Mouse (Mus musculus) G1E (cell line): ENCODE measurements at regions not wholly inside any gene's neighbourhood (a gene's known extent, or its start where the extent isn't known, plus 50 kb on each side); places are given as distances from the start of the nearest gene placed in this dataset.

Source experiments
- ATAC-seq: 2 replicates; pipeline ENCODE4 v1.8.0; 2016; ENCODE audit warnings: mild to moderate bottlenecking; ENCODE audit not compliant: insufficient number of reproducible peaks, poor library complexity, low FRiP score, severe bottlenecking; ENCODE audit errors: extremely low read depth
- DNase-seq: peaks from one replicate; pipeline ENCODE4 v3.0.0; 2012; ENCODE audit warnings: low spot score
- H3K27me3 ChIP-seq: 2 replicates; pipeline ENCODE4 v1.6.1; 2012; ENCODE audit warnings: mild to moderate bottlenecking, low read length, inconsistent platforms; ENCODE audit not compliant: insufficient read depth
- H3K36me3 ChIP-seq: replicated peaks from 2 replicates; pipeline ENCODE3; 2012; ENCODE audit warnings: mild to moderate bottlenecking, inconsistent platforms
- H3K4me1 ChIP-seq: 2 replicates; pipeline ENCODE4 v1.6.1; 2012; ENCODE audit warnings: low read depth, low read length, inconsistent platforms, mixed read lengths; ENCODE audit not compliant: insufficient read depth
- H3K4me3 ChIP-seq: 2 replicates; pipeline ENCODE4 v1.5.1; 2012; ENCODE audit warnings: low read depth, mild to moderate bottlenecking, inconsistent platforms, low read length, moderate library complexity, mixed read lengths
- H3K9me3 ChIP-seq: replicated peaks from 2 replicates; pipeline ENCODE4 v1.6.1; 2012; ENCODE audit warnings: inconsistent platforms
- CTCF ChIP-seq: IDR thresholded peaks from 2 replicates; pipeline ENCODE4 v1.5.1; 2012; ENCODE audit warnings: low read depth, low read length, inconsistent platforms, mixed read lengths
- GATA1 ChIP-seq: IDR thresholded peaks from 2 replicates; pipeline ENCODE4 v1.6.1; 2012; ENCODE audit warnings: borderline replicate concordance, low read length, inconsistent platforms, mixed read lengths
- GATA2 ChIP-seq: IDR thresholded peaks from 2 replicates; pipeline ENCODE4 v1.6.1; 2012; ENCODE audit warnings: low read depth, low read length, inconsistent platforms, borderline replicate concordance
- POLR2AphosphoS5 ChIP-seq: IDR thresholded peaks from 2 replicates; pipeline ENCODE4 v1.6.1; 2012; ENCODE audit warnings: low read depth, low read length, inconsistent platforms; ENCODE audit not compliant: insufficient replicate concordance
- TAL1 ChIP-seq: conservative IDR thresholded peaks from 2 replicates; pipeline ENCODE4 v1.6.1; 2012; ENCODE audit warnings: low read depth, low read length, inconsistent platforms, mixed read lengths

GRCm38 (mm10) chr13:94619511-94619910 is 169.2 kb upstream of the Tbca start:
- Histone ChIP-seq H3K27me3 (peaks cover 28% of the 10 kb centered on the region), H3K4me1 (no peaks in the 10 kb centered on the region), H3K4me3 (no peak overlapping the region), H3K9me3 (no peaks in the 10 kb centered on the region), H3K36me3 (no peaks in the 10 kb centered on the region)
- TF ChIP-seq CTCF (no peak), TAL1 (no peak), GATA2 (no peak), POLR2AphosphoS5 (no peak), GATA1 (no peak)
- DNase-seq (no peak), ATAC-seq (no peak)

- TF ChIP-seq GATA1 (no peak), POLR2AphosphoS5 (no peak), GATA2 (no peak), CTCF (no peak), TAL1 (no peak)
- Histone ChIP-seq H3K36me3 (no peaks in the 10 kb centered on the region), H3K27me3 (peaks cover 31% of the 10 kb centered on the region), H3K4me3 (no peak overlapping the region), H3K9me3 (no peaks in the 10 kb centered on the region), H3K4me1 (peaks cover 10% of the 10 kb centered on the region; the same call in 1 of the 2 replicates)
- no peak for DNase-seq
- ATAC-seq, result no peak
These were observed 158.7 kb upstream of the Tbca start for GRCm38 (mm10) chr13:94630055-94630454.

- DNase-seq (no peak), ATAC-seq (no peak)
- TF ChIP-seq CTCF, result no peak
- no peak for TF ChIP-seq GATA1
- no peak for TF ChIP-seq GATA2
- no peak for TF ChIP-seq POLR2AphosphoS5
- no peak for TF ChIP-seq TAL1
- H3K27me3 ChIP-seq, result peaks cover 34% of the 10 kb centered on the region
- no peaks in the 10 kb centered on the region for H3K9me3 ChIP-seq
- H3K4me1 ChIP-seq, result peaks cover 10% of the 10 kb centered on the region; the same call in 1 of the 2 replicates
- no peak overlapping the region for H3K4me3 ChIP-seq
- no peaks in the 10 kb centered on the region for H3K36me3 ChIP-seq
These were observed 158.0 kb upstream of the Tbca start for GRCm38 (mm10) chr13:94630685-94631084.

GRCm38 (mm10) chr13:94632730-94633129 is 156.0 kb upstream of the Tbca start:
- Histone ChIP-seq H3K4me3 (no peak overlapping the region), H3K4me1 (peaks cover 10% of the 10 kb centered on the region; the same call in 1 of the 2 replicates), H3K27me3 (peaks cover 39% of the 10 kb centered on the region), H3K9me3 (no peaks in the 10 kb centered on the region), H3K36me3 (no peaks in the 10 kb centered on the region)
- TF ChIP-seq TAL1 (no peak), POLR2AphosphoS5 (no peak), GATA2 (no peak), CTCF (no peak), GATA1 (no peak)
- ATAC-seq, result no peak
- no peak for DNase-seq

- no peak for ATAC-seq
- TF ChIP-seq TAL1, result no peak
- TF ChIP-seq GATA1, result no peak
- TF ChIP-seq POLR2AphosphoS5, result no peak
- no peak for TF ChIP-seq GATA2
- TF ChIP-seq CTCF, result no peak
- H3K4me3 ChIP-seq, result no peak overlapping the region
These were observed 148.4 kb upstream of the Tbca start for GRCm38 (mm10) chr13:94640336-94640735.

GRCm38 (mm10) chr13:94645241-94646206 is 143.2 kb upstream of the Tbca start:
- Histone ChIP-seq H3K4me1 (no peaks in the 10 kb centered on the region), H3K9me3 (no peaks in the 10 kb centered on the region), H3K27me3 (peaks cover 65% of the 10 kb centered on the region), H3K4me3 (no peak overlapping the region), H3K36me3 (no peaks in the 10 kb centered on the region)
- ATAC-seq, result no peak
- no peak for DNase-seq
- no peak for TF ChIP-seq CTCF
- no peak for TF ChIP-seq GATA2
- TF ChIP-seq GATA1, result no peak

More at GRCm38 (mm10) chr13:94640336-94640735, 148.4 kb upstream of the Tbca start:
- H3K9me3 ChIP-seq, result no peaks in the 10 kb centered on the region
- H3K27me3 ChIP-seq, result peaks cover 63% of the 10 kb centered on the region
- DNase-seq, result no peak
- no peaks in the 10 kb centered on the region for H3K36me3 ChIP-seq
- no peaks in the 10 kb centered on the region for H3K4me1 ChIP-seq
